Mouse (Mus musculus) liver, embryonic 15.5 days (tissue): ENCODE measurements around the gene Cst7. TPM values are rescaled to one million over a fixed set of nuclear protein-coding genes. Genes with fewer than 3 reads are reported as not detected.

Experiments used
- ATAC-seq: fragments of 200-750 bp; cut with Nextera tagmentation; 2 replicates; pipeline ENCODE4 v1.8.0; 2017; ENCODE audit warnings: moderate number of reproducible peaks, mild to moderate bottlenecking, moderate library complexity; ENCODE audit not compliant: insufficient read depth
- H3K27ac ChIP-seq: fragments of 300-500 bp; sonication (generic); replicated peaks from 2 replicates; pipeline ENCODE4 v1.5.1; 2015; ENCODE audit warnings: mild to moderate bottlenecking, inconsistent platforms
- H3K27me3 ChIP-seq: fragments of 300-500 bp; sonication (generic); 2 replicates; pipeline ENCODE4 v1.6.1; 2015; ENCODE audit warnings: mild to moderate bottlenecking, inconsistent platforms
- H3K36me3 ChIP-seq: fragments of 300-500 bp; sonication (generic); replicated peaks from 2 replicates; pipeline ENCODE4 v1.6.1; 2015; ENCODE audit warnings: moderate library complexity, mild to moderate bottlenecking, inconsistent platforms
- H3K4me1 ChIP-seq: fragments of 300-500 bp; sonication (generic); replicated peaks from 2 replicates; pipeline ENCODE4 v1.6.1; 2015; ENCODE audit warnings: inconsistent platforms
- H3K4me2 ChIP-seq: fragments of 300-500 bp; sonication (generic); 2 replicates; pipeline ENCODE4 v1.6.1; 2015; ENCODE audit warnings: moderate library complexity, mild to moderate bottlenecking, inconsistent platforms
- H3K4me3 ChIP-seq: fragments of 300-500 bp; sonication (generic); replicated peaks from 2 replicates; pipeline ENCODE4 v1.5.1; 2015; ENCODE audit warnings: mild to moderate bottlenecking, inconsistent platforms
- H3K9ac ChIP-seq: fragments of 300-500 bp; sonication (generic); 2 replicates; pipeline ENCODE4 v1.6.1; 2015; ENCODE audit warnings: moderate library complexity, mild to moderate bottlenecking, inconsistent platforms
- H3K9me3 ChIP-seq: fragments of 300-500 bp; sonication (generic); replicated peaks from 2 replicates; pipeline ENCODE4 v1.6.1; 2016; ENCODE audit warnings: inconsistent platforms
- WGBS: fragments of 180-500 bp; shearing (Covaris S2); methylation state at CpG from one replicate; pipeline ENCODE4 v1.1.7; 2015; ENCODE audit warnings: mixed read lengths; ENCODE audit not compliant: insufficient replicate concordance; 5-methylcytosine and 5-hydroxymethylcytosine counted together
- polyA plus RNA-seq: library from polyadenylated mRNA; unstranded; fragments of >200 nt; fragmentation: Nextera tagmentation; extraction: Ambion mirVana; gene quantifications from 2 replicates; pipeline ENCODE4 v1.2.1, GENCODE M21; 2015

Cst7 gene
- polyA plus RNA-seq, 1 experiment from 2014 or later: 9.3 TPM

GRCm38 (mm10) chr2:150627140-150627539 lies 56.9 kb downstream of the Cst7 start:
- H3K9ac ChIP-seq: no peak overlapping the region
- H3K27ac ChIP-seq: no peak overlapping the region
- no peak overlapping the region for H3K4me3 ChIP-seq
- 32% methylated on average over 6 of the region's 6 CpGs for WGBS
- no peak for ATAC-seq
- H3K27me3 ChIP-seq: no peaks in the 10 kb centered on the region
- peaks cover 87% of the 10 kb centered on the region for H3K36me3 ChIP-seq
- no peak overlapping the region for H3K4me2 ChIP-seq
- H3K4me1 ChIP-seq: no peaks in the 10 kb centered on the region
- H3K9me3 ChIP-seq: no peaks in the 10 kb centered on the region

Other genes with a start within 250 kb of the Cst7 start
- 0.68 and 0.89 TPM in 2 replicates for gene Gm10130, start 246.7 kb upstream of the Cst7 start, polyA plus RNA-seq
- gene 3300002I08Rik, start 207.7 kb upstream of the Cst7 start, polyA plus RNA-seq: 0.79 and 1.1 TPM in 2 replicates
- 0.55 and 0.71 TPM in 2 replicates for gene Zfp442, start 118.9 kb upstream of the Cst7 start, polyA plus RNA-seq
- 0.06 and 0.08 TPM in 2 replicates for gene Zfp345, start 85.3 kb upstream of the Cst7 start, polyA plus RNA-seq
- 27.8 and 28.0 TPM in 2 replicates for gene Apmap, start 38.2 kb downstream of the Cst7 start, polyA plus RNA-seq
- gene Acss1, start 98.1 kb downstream of the Cst7 start, polyA plus RNA-seq: 45.3 and 50.8 TPM in 2 replicates
- not detected in 2 replicates for gene Vsx1, start 118.9 kb downstream of the Cst7 start, polyA plus RNA-seq
- 12.6 and 14.0 TPM in 2 replicates for gene Entpd6, start 178.6 kb downstream of the Cst7 start, polyA plus RNA-seq
- gene Pygb, start 216.3 kb downstream of the Cst7 start, polyA plus RNA-seq: 28.8 and 32.1 TPM in 2 replicates